Mouse (Mus musculus): ENCODE data around the gene Rplp0.

- TF ChIP-seq MAFK (IDR thresholded peaks at IDR 0.05; ENCODE audit: insufficient read depth, low read depth, low read length): no peak
- TF ChIP-seq HCFC1 (IDR thresholded peaks at IDR 0.05; ENCODE audit: borderline replicate concordance, insufficient read depth, low read length): no peak
- TF ChIP-seq ZC3H11A (IDR thresholded peaks at IDR 0.05; ENCODE audit: borderline replicate concordance, low read depth, low read length): no peak
Observed at GRCm38 (mm10) chr5:115545636-115546035, 13.6 kb upstream of the Rplp0 start.
